Mouse (Mus musculus) hematopoietic stem cell, adult 5-6 weeks (primary cell): ENCODE results near the gene Fem1a. TPM values are rescaled to one million over a fixed set of nuclear protein-coding genes. Genes with fewer than 3 reads are reported as not detected.
A peak's percentile ranks its signal among the peaks of the same experiment; 100 is the strongest.

Experiments
- ATAC-seq, 2 experiments: fragments of 125-278 bp in 1 of 2; replicated peaks in 1 of 2; 2 replicates each; pipeline ENCODE4 v1.8.0; 2016 to 2017; ENCODE audit warnings: inconsistent platforms in 2 of 2, mild to moderate bottlenecking in 2 of 2, moderate number of reproducible peaks in 2 of 2, low read depth in 1 of 2, moderate TSS enrichment in 1 of 2; ENCODE audit not compliant: low FRiP score in 2 of 2, poor library complexity in 2 of 2, severe bottlenecking in 2 of 2, insufficient read depth in 1 of 2, low TSS enrichment in 1 of 2
- total RNA-seq: library from RNA; stranded (forward); fragments of 172-1452, 232-1000 nt; gene quantifications from 2 replicates; pipeline ENCODE4 v1.2.3, GENCODE M21; 2017

Gene Fem1a
- total RNA-seq, 1 experiment from 2014 or later = 17.1 TPM

DNA sequence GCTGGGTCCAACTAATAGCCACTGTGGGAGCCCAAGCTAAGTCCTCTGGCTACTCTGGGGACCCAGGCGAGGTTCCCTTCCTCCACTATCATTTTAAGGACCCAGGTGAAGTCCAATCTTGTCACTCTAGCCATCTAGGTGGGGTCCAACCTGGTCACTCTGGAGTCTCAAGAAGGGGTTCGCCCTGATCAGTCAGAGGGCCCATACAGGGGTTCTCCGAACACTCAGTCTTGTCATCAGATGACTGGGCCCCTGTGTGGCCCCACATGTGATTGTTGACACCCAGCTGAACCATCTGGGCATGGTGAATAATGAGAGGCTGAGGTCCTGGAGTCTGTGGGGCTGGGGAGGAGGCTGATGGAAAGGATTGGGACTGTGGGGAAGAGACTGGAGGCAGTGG lies 13.1 kb downstream of the Fem1a start:
- ATAC-seq = no peak

DNA sequence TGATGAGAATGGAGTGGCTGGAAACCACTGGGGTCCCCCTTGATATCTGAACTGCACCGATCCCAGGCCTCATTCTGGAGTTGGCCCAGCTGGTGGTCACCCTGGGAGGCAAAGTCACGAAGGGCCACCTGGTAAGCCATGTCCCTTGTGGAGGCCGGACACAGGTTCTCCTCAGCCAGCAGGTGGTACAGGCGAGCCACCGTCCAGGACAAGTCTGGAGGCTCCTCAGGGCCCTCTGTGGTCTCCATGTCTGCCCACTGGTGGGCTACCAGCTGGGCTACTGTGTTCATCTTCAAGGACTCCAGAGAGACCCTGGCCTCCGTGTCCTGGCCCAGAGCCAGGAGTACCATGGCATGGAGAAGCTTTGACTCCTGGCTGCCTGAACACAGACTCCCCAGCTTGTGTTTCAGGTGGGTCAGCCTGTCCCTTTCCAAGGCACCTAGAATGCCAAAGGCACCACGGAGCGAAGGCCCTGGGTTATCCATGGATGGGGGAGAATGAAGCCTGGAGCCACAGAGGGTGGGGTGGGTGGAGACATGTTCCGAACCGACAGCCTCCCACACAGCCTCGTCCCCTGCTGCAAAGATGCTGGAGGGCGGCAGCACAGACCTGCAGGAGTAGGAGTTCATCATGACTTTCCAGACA lies 15.1 kb downstream of the Fem1a start:
- ATAC-seq = no peak

DNA sequence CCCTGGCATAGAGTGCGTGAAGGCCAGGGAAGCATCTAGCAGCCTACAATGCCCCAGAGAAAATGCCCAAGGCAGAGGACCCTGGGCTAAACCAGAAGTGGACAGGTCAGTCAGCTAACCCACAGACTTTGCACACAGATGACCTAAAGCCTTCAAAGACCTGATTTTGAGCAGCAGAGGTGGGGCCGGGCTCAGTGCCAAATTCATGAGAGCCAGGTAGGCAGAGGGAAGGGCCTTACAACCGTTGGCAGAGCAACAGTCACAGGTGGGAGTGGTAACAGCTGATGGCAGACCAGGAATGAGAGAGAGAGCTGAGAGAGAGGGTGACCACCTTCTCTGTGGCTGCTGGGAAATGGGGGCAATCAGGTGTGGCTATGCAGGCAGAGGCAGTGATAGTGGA lies 16.0 kb downstream of the Fem1a start:
- ATAC-seq = no peak

DNA sequence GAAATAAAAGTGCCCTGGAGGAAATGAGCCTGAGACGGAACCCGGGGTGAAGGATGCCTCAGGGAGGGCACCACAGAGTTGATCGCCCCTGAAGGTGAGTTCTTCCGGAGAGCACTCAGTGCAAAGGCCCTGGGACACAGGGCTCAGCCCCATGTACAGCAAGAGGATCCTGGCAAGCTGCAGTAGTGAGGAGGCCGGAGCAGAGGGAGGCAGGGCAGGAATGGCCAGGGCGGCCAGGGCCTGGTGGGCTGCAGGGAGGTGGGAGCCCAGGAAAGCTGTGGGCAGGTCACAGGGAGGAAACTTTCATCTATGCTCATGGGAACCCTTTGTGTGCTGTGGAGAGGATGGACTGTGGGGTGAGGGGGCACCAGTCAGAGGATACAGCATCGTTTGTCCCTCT lies 16.9 kb downstream of the Fem1a start:
- no peak for ATAC-seq

DNA sequence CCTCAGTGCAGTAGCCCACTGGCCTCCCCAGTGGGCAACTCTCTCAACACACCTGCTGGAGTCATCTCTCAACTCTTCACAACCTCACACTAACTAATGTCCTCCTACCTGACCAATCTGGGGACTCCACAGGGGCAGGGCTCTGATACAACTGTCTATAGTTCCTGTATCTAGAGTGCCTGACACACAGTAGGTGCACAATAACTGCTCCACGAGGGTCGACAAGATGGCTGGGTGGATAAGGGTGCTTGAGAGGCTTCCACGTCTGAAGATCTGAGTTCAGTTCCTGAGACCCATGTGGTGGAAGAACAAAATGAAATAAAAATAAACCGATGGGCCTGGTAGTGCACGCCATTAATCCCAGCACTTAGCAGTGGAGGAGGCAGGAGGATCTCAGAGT lies 17.4 kb downstream of the Fem1a start:
- ATAC-seq = no peak

DNA sequence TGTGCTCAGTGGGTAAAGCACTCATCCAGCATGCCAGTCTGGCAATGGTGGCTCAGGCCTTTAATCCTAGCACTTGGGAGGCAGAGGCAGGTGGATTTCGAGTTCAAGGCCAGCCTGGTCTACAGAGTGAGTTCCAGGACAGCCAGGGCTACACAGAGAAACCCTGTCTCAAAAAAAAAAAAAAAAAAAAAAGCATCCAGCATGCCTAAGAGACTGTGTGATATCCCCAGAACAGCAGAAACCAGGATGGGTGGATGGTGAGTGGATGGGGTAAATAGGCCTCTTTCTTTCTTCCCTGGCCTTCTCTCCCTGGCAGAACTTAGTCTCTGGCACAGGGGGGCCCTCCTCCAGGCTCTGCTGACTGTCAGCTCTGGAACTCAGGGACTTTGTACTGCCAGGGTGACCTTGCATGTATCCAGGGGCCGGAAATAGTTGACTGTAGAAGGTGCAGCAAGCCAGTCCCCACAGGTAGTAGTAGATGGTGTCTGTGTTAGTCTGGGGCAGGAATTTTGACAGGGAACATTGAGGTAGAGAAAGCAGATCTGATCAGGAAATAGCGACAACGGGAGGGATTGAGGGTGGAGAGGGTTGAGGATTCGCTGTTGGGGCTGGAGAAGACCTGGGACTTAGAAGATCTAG lies 19.4 kb downstream of the Fem1a start:
- no peak for ATAC-seq

DNA sequence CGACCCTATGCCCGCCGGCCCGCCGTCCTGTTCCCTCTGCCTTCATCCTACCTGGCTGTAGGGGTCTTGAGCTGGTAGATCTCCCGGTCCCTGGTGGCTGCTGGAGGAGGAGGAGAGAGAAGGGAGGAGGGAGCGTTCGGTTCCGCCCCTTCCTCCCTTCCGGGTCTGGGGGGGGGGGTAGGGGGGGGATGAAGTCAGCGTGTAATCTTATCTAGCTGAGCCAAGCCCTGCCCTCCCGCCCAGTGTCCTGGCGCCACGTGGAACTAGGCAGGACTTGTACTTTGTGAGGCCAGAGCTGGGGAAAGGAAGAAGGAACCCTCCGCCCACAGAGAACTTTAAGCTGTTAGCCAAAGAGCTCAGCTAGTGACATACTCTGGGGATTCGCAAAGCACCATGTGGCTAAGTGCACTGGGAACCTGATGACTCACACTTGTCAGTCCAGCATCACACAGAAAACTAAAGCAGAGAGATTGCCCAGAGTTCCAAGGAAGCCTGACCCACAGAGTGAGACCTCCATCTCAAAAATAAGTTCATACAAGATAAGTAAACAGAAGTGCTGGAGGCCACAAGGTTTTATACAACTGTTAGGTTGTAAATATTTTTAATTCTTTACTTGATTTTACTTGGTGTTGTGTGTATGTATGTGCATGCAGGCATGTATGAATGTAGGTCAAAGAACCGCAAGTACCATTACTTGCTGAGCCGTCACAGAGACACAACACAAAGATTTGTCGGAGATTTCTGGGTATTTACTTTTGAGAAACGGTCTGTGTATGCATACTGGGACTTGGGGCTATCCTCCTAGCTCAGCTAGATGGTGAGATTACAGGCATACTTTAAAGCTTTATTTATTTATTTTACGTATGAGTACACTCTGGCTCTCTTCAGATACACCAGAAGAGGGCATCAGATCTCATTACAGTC lies 20.3 kb downstream of the Fem1a start, which contains the start of gene Ticam1:
Ticam1 (minus strand) TSS at position 144 of the 924 bp plus-strand sequence.
- ATAC-seq = peak; percentile 88 to 91

DNA sequence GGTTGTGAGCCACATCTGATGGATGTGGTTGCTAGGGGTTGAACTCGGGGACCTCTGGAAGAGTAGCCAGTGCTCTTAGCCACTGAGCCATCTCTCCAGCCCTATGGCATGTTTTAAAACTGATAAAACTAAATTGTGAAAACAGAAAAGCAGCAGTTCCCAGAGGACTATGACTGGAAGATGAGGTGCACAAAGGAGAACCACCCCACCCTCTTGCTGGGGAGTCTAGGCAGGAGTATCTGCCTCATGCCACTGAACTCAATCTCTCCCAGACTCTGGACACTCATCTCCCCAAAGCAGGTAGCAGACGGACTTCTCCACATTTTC lies 20.9 kb downstream of the Fem1a start:
- no peak for ATAC-seq

DNA sequence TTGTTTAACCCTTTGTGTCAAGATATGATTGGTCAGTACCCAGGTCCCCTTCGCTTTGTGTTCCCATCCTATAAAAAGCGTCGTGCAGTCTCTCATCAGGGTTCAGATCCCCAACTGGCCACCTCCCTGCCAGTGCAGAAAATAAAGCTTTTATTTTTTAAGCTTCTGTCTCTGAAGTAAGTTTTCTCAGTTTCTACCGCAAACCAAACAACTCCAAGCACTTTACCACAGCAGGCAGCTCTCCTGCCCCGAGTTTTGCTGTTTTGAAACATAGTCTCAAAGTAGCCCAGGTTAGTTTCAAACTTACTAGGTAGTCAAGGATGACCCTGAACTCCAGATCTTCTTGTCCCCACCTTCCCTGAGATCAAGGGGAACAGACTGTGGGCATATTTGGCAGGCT lies 21.7 kb downstream of the Fem1a start:
- no peak for ATAC-seq

DNA sequence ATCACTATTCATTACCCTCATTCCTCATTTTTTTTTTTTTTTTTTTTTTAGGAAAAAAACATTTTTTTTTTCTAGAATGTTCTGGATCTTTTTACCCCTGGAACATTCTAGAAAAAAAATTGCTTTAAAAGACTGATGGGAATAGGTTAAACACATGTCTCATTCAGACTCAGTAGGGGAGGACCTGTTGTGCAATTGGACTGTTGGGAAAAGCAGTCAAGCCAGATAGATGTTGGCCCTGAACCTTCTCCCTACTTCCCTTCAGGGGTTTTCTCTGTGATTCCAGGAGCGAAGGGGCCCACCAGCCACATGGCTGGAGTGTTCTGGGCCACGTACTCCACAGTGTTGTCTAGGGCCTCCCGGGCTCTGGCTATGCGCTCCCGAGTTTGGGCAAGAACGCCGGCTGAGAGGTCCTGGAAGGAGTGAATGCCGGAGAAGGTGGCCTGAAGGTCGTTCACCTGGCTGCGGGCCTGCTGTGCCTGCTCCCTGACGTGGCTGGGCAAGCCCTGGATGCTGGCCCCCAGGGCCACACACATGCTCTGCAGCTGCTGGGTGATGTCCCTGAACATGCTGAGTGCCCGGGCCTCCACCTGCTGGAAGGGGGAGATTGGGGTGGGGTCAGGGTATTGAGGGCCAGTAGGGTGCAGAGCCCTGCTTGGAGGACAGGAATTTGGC lies 23.0 kb downstream of the Fem1a start:
- no peak for ATAC-seq

DNA sequence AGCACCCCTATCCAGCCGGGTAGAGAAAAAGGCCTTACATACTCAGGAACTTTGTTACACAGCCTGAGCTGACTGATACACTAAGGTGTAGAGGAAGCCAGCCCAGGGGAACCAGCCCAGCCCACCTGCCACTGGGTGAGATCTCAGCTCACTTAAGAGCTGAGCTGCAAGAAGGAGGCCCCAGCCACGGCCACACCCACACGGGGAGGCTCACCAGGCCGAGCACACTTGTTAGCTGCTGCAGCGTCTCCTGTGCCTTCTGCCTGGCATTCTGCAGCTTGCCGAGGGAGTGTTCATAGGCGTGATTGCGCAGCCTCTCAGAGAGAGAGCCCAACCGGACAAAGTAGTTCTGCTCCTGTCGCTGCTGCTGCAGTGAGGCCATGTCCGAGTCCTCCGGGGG lies 24.6 kb downstream of the Fem1a start:
- peak in 1 of 2 experiments; percentile 23; a peak in 1 of 4 replicates for ATAC-seq

DNA sequence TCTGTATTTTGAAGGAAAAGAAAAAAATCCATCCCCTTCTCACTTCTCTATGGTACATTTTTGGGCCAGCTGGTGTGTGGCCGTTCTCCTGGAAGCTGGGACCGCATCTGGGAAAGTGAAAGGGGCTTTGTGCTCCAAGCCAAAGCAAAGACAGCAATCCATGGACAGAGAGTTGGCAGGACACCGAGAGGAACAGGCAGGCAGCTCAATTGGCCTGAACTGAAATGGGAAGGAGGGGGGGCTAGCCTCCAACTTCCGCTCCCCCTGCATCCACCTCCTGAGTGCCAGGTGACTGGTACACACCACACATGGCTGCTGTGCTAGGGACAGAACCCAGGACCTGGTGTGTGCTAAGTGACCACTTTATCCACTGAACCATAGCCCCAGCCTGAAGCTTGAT lies 26.2 kb downstream of the Fem1a start:
- ATAC-seq = no peak

DNA sequence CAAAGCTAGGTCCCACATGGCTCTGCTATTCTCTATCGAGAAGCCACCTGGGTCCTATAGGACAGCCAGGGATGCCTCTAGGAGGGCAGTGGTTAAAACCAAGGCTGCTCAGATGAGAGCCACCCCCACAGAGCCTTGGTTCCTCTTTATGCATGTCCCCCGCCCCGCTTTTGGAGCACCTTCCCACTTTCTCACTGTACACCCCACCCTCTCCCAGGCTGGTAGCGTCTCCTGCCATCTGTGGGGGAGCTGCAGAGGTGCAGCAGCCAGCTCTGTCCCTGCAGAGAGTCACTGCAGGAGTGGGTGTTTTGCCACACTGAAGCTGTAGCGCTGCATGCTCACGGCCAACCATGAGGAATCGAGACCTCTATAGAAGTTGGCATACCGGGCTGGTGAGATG lies 26.7 kb downstream of the Fem1a start:
- peak; percentile 19 to 58; a peak in 3 of 4 replicates for ATAC-seq

DNA sequence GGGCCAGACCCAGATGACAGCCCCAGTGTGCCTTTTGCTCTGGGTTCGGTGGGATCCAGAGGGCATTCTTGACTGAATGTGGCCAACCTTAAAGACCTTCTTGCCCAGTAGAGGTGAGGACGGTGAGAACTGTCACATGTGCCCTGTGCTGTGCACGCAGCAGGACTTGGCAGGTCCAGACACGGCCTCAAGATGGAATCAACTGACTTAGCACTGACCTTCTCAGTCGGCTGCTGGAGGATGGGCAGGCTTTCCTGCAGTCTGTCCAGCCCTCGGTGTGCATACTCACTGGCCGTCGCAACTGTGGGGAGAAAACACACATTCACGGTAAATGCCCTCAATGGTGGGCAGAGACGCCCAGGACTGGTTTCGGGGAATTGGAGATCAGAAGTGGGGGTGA lies 29.4 kb downstream of the Fem1a start:
- no peak for ATAC-seq

DNA sequence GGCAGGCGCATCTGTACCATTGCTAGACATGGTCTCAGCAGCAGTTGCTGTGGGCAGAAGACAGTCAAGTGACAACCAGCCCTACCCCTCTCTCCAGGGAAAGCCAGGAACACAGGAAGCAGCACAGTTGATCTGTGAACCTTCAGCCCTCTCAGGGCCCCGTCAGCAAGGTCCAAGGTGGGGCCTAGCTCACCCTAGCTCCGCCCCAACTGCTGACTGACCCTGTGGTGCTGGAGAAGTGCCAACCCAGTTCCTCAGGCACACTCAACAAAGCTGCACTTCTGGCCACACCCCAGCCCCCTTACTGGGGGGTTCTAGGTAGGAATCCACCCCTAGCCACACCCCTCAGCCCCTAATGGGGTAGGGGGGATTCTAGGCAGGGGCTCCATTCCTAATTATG lies 31.2 kb downstream of the Fem1a start:
- ATAC-seq = no peak

DNA sequence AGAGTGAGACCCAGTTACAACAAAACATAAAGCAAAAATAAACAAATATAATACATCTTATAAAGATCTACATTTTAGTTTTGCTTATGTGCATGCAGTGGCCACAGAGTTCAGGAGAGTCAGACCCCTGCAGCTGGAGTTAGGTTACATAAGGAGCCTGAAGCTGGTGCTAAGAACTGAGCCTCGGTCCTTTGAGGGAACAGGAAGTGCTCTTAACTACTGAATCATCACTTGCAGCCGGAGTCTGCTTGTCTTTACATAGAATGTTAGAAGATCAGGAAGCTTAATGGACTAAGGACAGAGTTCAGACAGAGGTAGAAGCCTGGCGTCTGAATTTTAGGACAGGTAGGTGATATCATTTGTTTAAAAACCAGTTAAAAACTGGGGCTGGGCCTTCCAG lies 32.3 kb downstream of the Fem1a start:
- no peak for ATAC-seq

DNA sequence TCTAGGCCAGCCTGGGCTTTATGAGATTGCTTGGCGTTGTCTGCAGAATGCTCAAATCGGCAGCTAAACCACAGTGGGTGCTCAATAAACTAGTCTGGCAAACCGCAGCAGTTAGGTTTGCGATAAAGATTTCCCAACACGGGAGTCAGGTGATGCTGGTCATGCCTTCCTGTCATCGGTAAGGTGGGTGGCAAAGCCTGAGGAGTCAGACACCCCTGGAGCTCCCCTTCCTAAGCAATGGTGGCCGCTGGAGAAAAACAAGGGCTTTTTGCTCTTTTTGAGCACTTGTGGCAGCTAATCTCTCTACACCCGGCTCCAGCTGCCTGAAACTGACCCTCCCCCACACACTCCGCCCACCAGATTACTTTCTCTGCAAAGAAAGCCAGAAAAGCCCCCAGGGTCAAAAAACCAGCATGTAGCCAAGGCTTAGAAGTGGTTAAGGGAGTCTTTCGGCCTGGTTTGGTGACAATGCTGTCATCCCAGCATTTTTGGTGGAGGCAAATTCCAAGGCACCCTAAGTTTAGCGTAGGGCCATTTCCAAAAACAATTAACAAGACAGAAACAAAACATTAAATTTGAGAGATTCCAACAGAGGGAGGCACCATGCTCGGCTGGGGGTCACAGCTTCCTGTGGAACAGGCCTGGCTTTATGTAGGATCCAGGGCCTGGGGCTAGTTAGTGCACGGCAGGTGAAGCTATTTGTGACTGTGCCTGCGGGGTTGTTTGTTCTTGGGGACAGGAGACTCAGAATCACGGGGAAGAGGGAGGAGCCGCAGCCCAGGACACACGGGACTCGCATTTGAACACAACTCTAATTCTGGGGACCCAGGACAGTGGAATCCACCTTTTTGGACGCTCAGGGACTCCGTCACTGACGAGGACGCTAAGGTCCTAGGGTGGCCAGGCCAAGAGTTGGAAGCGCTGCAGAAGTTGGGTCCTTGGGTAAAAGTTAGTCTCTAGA lies 33.0 kb downstream of the Fem1a start:
- ATAC-seq = peak in 1 of 2 experiments; percentile 4; a peak in 1 of 4 replicates
